Mouse (Mus musculus) CH12.LX (cell line): Measurements from ENCODE around the gene Pik3cb.

Experiments
- CTCF ChIP-seq, 2 experiments: IDR thresholded peaks in 1 of 2; conservative IDR thresholded peaks in 1 of 2; 2 replicates each; pipeline ENCODE4 v1.5.1; 2011 to 2012; ENCODE audit warnings: low read depth in 2 of 2, low read length in 2 of 2, improper control_type of control experiment in 1 of 2, inconsistent platforms in 1 of 2, mild to moderate bottlenecking in 1 of 2, moderate library complexity in 1 of 2
- USF1 ChIP-seq: IDR thresholded peaks from 2 replicates; pipeline ENCODE4 v1.6.1; 2014; ENCODE audit warnings: low read depth, mild to moderate bottlenecking, inconsistent platforms, low read length, improper control_type of control experiment

DNA sequence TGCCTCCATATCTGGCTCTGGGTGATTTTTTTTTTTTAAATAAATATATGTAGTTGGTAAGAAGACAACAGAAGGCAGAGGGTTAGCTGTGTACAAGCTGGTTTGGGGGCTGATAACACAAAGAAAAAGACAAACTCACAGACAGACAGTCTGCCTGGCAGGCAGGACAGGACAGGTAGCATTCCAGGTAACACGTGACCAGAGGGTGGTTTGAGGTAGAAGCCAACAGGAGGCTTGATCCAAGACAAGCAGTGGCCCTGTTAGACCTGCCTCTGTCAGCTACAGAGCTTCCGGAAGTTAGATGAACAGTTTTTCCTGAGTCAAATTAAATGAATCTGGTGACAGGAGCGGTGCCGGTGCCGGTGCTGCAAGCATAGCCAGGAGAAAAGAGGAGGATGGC, 26.5 kb upstream of the Pik3cb start:
- no peak for TF ChIP-seq CTCF (conservative IDR thresholded peaks at IDR 0.05 in 1 of 2, IDR thresholded peaks at IDR 0.05 in 1 of 2; ENCODE audit: low read depth in 2 of 2, low read length in 2 of 2)
- TF ChIP-seq USF1 = no peak
